ENCODE assay signal across 22 mouse cellular contexts in the genomic region with DNA sequence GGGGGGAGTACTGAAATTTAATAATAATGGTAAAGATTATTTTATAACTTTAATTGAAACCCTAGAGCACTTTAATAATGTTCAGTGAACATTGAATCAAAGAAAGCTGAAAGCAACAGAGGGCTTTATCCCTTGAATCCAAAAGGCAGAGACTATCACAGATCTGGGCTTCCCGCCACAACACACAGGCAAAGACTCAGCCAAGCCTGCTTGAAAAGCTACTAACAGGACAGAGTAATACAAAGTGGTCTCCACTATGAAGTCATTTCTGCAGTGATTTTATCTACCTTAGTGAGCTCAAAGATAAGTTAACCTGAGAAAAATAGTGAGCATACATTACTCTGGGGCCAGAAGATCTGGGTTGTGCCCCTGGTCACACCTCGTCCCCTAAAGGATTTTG.
DNase-seq lines count a peak whose midpoint lies in the region; ATAC-seq and TF ChIP-seq lines count a peak whose summit lies in the region.
"Had no signal": no experiment of that assay in that cellular context is flagged by ENCODE, and none has a peak within 500 bp of the region (broad histone marks: within the 10 kb centered on the region; RNA-seq: fewer than 3 reads in every experiment).

No protein-coding gene starts in this region.

- H3K9me3 ChIP-seq in forebrain, embryonic 13.5 days (replicated peaks), result no peaks in the 10 kb centered on the region
- H3K9me3 ChIP-seq in forebrain, embryonic 10.5 days, result no peaks in the 10 kb centered on the region; the same call in 1 of the 2 replicates
- no peaks in the 10 kb centered on the region for H3K9me3 ChIP-seq in hindbrain, embryonic 15.5 days
- H3K9me3 ChIP-seq in hindbrain, embryonic 14.5 days (ENCODE audit: control insufficient read depth, low read length), result no peaks in the 10 kb centered on the region
- H3K9me3 ChIP-seq in midbrain, postnatal 0 days (ENCODE audit: low read length), result no peaks in the 10 kb centered on the region
- H3K9me3 ChIP-seq in midbrain, embryonic 10.5 days (replicated peaks), result no peaks in the 10 kb centered on the region
- H3K9me3 ChIP-seq: heart, embryonic 12.5 days; heart, embryonic 15.5 days had no signal

- ATAC-seq in forebrain, embryonic 13.5 days, result peak; percentile 26; the same call in 1 of the 2 replicates
- peak; percentile 57; the same call in 1 of the 2 replicates for ATAC-seq in hindbrain, embryonic 15.5 days (ENCODE audit: low FRiP score, low read depth)
- no peak for ATAC-seq in hindbrain, embryonic 14.5 days (ENCODE audit: low FRiP score)
- no peak for ATAC-seq in midbrain, postnatal 0 days (ENCODE audit: low FRiP score)
- ATAC-seq: activated CD4-positive, CD25-positive, alpha-beta regulatory T cell, adult 4 months; hindbrain, embryonic 16.5 days; inflammation-experienced regulatory T-cells, adult 6 months; intestine, embryonic 16.5 days had no signal

- H3K27me3 ChIP-seq in forebrain, embryonic 13.5 days, result no peaks in the 10 kb centered on the region
- H3K27me3 ChIP-seq in forebrain, embryonic 10.5 days (ENCODE audit: poor library complexity, severe bottlenecking), result no peaks in the 10 kb centered on the region
- H3K27me3 ChIP-seq in hindbrain, embryonic 15.5 days, result no peaks in the 10 kb centered on the region
- H3K27me3 ChIP-seq in hindbrain, embryonic 14.5 days (ENCODE audit: control insufficient read depth, insufficient read depth, low read length), result no peaks in the 10 kb centered on the region
- H3K27me3 ChIP-seq in midbrain, postnatal 0 days (ENCODE audit: insufficient read depth, low read length), result no peaks in the 10 kb centered on the region
- no peaks in the 10 kb centered on the region for H3K27me3 ChIP-seq in midbrain, embryonic 10.5 days (ENCODE audit: low read depth, poor library complexity, severe bottlenecking)
- H3K27me3 ChIP-seq: heart, embryonic 12.5 days; heart, embryonic 15.5 days had no signal

- no peak overlapping the region for H3K4me3 ChIP-seq in forebrain, embryonic 13.5 days
- H3K4me3 ChIP-seq in forebrain, embryonic 10.5 days, result no peak overlapping the region
- H3K4me3 ChIP-seq in hindbrain, embryonic 15.5 days, result no peak overlapping the region
- H3K4me3 ChIP-seq in hindbrain, embryonic 14.5 days (replicated peaks; ENCODE audit: low read length), result no peak overlapping the region
- H3K4me3 ChIP-seq in midbrain, postnatal 0 days (ENCODE audit: low read depth, low read length), result no peak overlapping the region
- no peak overlapping the region for H3K4me3 ChIP-seq in midbrain, embryonic 10.5 days
- H3K4me3 ChIP-seq: heart, embryonic 12.5 days; heart, embryonic 15.5 days; hindbrain, embryonic 10.5 days had no signal

- no peak overlapping the region for H3K9ac ChIP-seq in forebrain, embryonic 13.5 days
- H3K9ac ChIP-seq in hindbrain, embryonic 15.5 days, result no peak overlapping the region
- no peak overlapping the region for H3K9ac ChIP-seq in hindbrain, embryonic 14.5 days
- H3K9ac ChIP-seq in midbrain, postnatal 0 days (replicated peaks; ENCODE audit: low read length, poor library complexity, severe bottlenecking), result no peak overlapping the region
- H3K9ac ChIP-seq: heart, embryonic 12.5 days; heart, embryonic 15.5 days had no signal

- WGBS in forebrain, embryonic 13.5 days, result 74% methylated on average over 2 of the region's 2 CpGs
- WGBS in forebrain, embryonic 10.5 days, result 96% methylated on average over 2 of the region's 2 CpGs
- 80% methylated on average over 2 of the region's 2 CpGs for WGBS in hindbrain, embryonic 15.5 days
- WGBS in hindbrain, embryonic 14.5 days, result 93% methylated on average over 2 of the region's 2 CpGs
- WGBS in midbrain, postnatal 0 days, result 55% methylated on average over 2 of the region's 2 CpGs
- 91% methylated on average over 2 of the region's 2 CpGs for WGBS in midbrain, embryonic 10.5 days

- peak overlapping the region; percentile 35; the same call in 1 of the 2 replicates for H3K27ac ChIP-seq in forebrain, embryonic 13.5 days
- no peak overlapping the region for H3K27ac ChIP-seq in forebrain, embryonic 10.5 days
- H3K27ac ChIP-seq in hindbrain, embryonic 15.5 days (replicated peaks), result 0 out of 2 replicates have a peak overlapping the region, but pooled peaks have one; percentile 2
- H3K27ac ChIP-seq in hindbrain, embryonic 14.5 days, result no peak overlapping the region
- no peak overlapping the region for H3K27ac ChIP-seq in midbrain, postnatal 0 days (ENCODE audit: low read depth, low read length)
- H3K27ac ChIP-seq in midbrain, embryonic 10.5 days (replicated peaks), result no peak overlapping the region
- H3K27ac ChIP-seq: heart, embryonic 15.5 days; hindbrain, embryonic 10.5 days had no signal

- peaks cover 8% of the 10 kb centered on the region; the same call in 1 of the 2 replicates for H3K4me1 ChIP-seq in forebrain, embryonic 13.5 days
- H3K4me1 ChIP-seq in forebrain, embryonic 10.5 days, result no peaks in the 10 kb centered on the region
- no peaks in the 10 kb centered on the region for H3K4me1 ChIP-seq in hindbrain, embryonic 15.5 days (replicated peaks)
- H3K4me1 ChIP-seq in hindbrain, embryonic 14.5 days (replicated peaks; ENCODE audit: control insufficient read depth, insufficient read depth, low read length), result no peaks in the 10 kb centered on the region
- H3K4me1 ChIP-seq in midbrain, postnatal 0 days (ENCODE audit: insufficient read depth, low read length), result no peaks in the 10 kb centered on the region
- H3K4me1 ChIP-seq in midbrain, embryonic 10.5 days, result 0 out of 2 replicates have a peak, but pooled peaks cover 4% of the 10 kb centered on the region
- H3K4me1 ChIP-seq: heart, embryonic 12.5 days; heart, embryonic 15.5 days; hindbrain, embryonic 10.5 days had no signal

- no peaks in the 10 kb centered on the region for H3K36me3 ChIP-seq in forebrain, embryonic 13.5 days (ENCODE audit: poor library complexity, severe bottlenecking)
- no peaks in the 10 kb centered on the region for H3K36me3 ChIP-seq in forebrain, embryonic 10.5 days (replicated peaks)
- H3K36me3 ChIP-seq in hindbrain, embryonic 15.5 days, result no peaks in the 10 kb centered on the region
- no peaks in the 10 kb centered on the region for H3K36me3 ChIP-seq in hindbrain, embryonic 14.5 days (replicated peaks; ENCODE audit: control insufficient read depth, insufficient read depth)
- H3K36me3 ChIP-seq in midbrain, postnatal 0 days (ENCODE audit: insufficient read depth, low read length), result no peaks in the 10 kb centered on the region
- H3K36me3 ChIP-seq in midbrain, embryonic 10.5 days, result no peaks in the 10 kb centered on the region
- H3K36me3 ChIP-seq: heart, embryonic 12.5 days; heart, embryonic 15.5 days; hindbrain, embryonic 10.5 days had no signal

- TF ChIP-seq CTCF in midbrain, postnatal 0 days (IDR thresholded peaks at IDR 0.05), result no peak

- H3K4me2 ChIP-seq in forebrain, embryonic 13.5 days, result no peak overlapping the region
- H3K4me2 ChIP-seq in hindbrain, embryonic 15.5 days, result no peak overlapping the region
- no peak overlapping the region for H3K4me2 ChIP-seq in hindbrain, embryonic 14.5 days (replicated peaks)
- H3K4me2 ChIP-seq in midbrain, postnatal 0 days (ENCODE audit: low read depth, low read length, poor library complexity, severe bottlenecking), result no peak overlapping the region
- H3K4me2 ChIP-seq: heart, embryonic 12.5 days; heart, embryonic 15.5 days had no signal

- no peak for DNase-seq in forebrain, embryonic 10.5 days (ENCODE audit: extremely low spot score, low spot score)
- no peak for DNase-seq in hindbrain, embryonic 14.5 days (ENCODE audit: low spot score)
- DNase-seq in midbrain, postnatal 0 days (ENCODE audit: low spot score), result peak; percentile 40
- no peak for DNase-seq in midbrain, embryonic 10.5 days (ENCODE audit: low spot score)
- DNase-seq in layer of hippocampus, adult 18-20 months (ENCODE audit: low spot score in 2 of 2), result no peak
- DNase-seq: adrenal gland, adult 8-10 months; adrenal gland, postnatal 25 days; cerebellum, adult 9-10 months; cerebellum, postnatal 14 days; gastrocnemius, postnatal 25 days; heart, adult 18-20 months; heart, postnatal 10 days; heart, postnatal 36 days had no signal

Comparison
In these comparisons a context has a peak if more than half of its experiments do, and no peak if none do; other contexts are left out.
1. ATAC-seq: peak in forebrain, embryonic 13.5 days (single experiment) and hindbrain, embryonic 15.5 days (single experiment); none in hindbrain, embryonic 14.5 days (single experiment) and midbrain, postnatal 0 days (single experiment).
2. H3K27ac ChIP-seq: peak in forebrain, embryonic 13.5 days (single experiment) and hindbrain, embryonic 15.5 days (single experiment); none in forebrain, embryonic 10.5 days (single experiment), hindbrain, embryonic 14.5 days (single experiment), midbrain, postnatal 0 days (single experiment) and midbrain, embryonic 10.5 days (single experiment).